In the genomic region with DNA sequence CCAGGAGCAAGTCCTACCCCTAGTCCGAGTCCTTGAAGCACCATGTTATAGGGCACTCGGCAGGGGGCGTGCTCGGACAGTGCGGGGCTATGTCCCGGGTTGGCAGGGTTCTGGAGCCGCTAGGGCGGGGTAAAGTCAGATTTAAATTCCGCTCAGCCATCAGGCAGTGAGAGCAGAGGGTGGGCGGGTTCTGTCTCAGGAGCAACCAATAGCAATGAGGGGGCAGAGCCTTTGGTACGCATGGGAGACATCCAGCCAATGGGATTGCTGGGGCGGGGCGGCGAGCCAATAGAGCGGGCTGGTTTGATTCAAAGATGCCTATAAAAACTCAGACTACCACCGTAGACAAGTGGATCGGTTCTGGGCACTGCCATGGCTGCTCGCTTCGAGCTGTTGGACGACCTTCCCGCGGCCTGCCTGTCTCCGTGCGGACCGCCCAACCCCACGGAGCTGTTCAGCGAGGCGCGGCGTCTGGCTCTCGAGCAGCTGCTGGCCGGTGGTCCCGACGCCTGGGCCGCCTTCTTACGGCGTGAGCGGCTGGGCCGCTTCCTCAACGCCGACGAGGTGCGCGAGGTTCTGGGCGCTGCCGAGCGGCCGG, we compare ENCODE assay signal across 8 mouse cellular contexts. TPM values are rescaled to one million over a fixed set of nuclear protein-coding genes. Genes with fewer than 3 reads are reported as not detected.
A peak's percentile ranks its signal among the peaks of the same experiment; 100 is the strongest.
DNase-seq lines count a peak whose midpoint lies in the region; ATAC-seq and TF ChIP-seq lines count a peak whose summit lies in the region.

A gene (plus strand): TSS at position 352 of the 598 bp plus-strand sequence.

- peak within 1 kb of the TSS; percentile 62 for H3K4me3 ChIP-seq in hindbrain, embryonic 13.5 days

- H3K27ac ChIP-seq in hindbrain, embryonic 13.5 days, result no peak within 1 kb of the TSS

- POLR2A ChIA-PET in Patski (lab: Charles Lee), result no interaction called here

- H3K4me2 ChIP-seq in hindbrain, embryonic 13.5 days, result peak within 1 kb of the TSS; percentile 99

- peaks cover 46% of the 10 kb centered on the region for H3K4me1 ChIP-seq in hindbrain, embryonic 13.5 days (replicated peaks)

- no peaks in the 10 kb centered on the region for H3K36me3 ChIP-seq in hindbrain, embryonic 13.5 days

- peaks cover 10% of the 10 kb centered on the region for H3K27me3 ChIP-seq in Patski
- H3K27me3 ChIP-seq in hindbrain, embryonic 13.5 days, result no peaks in the 10 kb centered on the region

- peak within 1 kb of the TSS; percentile 71 for H3K9ac ChIP-seq in hindbrain, embryonic 13.5 days

- CTCF ChIA-PET in Patski (lab: Charles Lee), result interaction anchor here (1.1 kb wide), 1 partner anchor 96 kb away, joined by 3 read pairs; no protein-coding TSS in a partner anchor

- no peak for TF ChIP-seq CTCF in Patski (IDR thresholded peaks at IDR 0.05)

- under 1% methylated on average over 48 of the region's 48 CpGs for WGBS in hindbrain, embryonic 13.5 days

- DNase-seq in Patski (ENCODE audit: low read depth, low spot score), result peak; percentile 92
- DNase-seq in cerebellum, postnatal 14 days, result peak; percentile 94 to 97
- DNase-seq in frontal cortex, postnatal 14 days (ENCODE audit: low spot score in 2 of 2), result peak; percentile 93
- peak; percentile 85 to 89 for DNase-seq in layer of hippocampus, postnatal 25 days (ENCODE audit: extremely low spot score in 1 of 2, low spot score in 1 of 2)
- DNase-seq in lung, postnatal 25 days (ENCODE audit: low spot score), result peak; percentile 98
- DNase-seq in retina, embryonic 14.5 days (ENCODE audit: low spot score), result peak; percentile 99
- peak; percentile 96 for DNase-seq in thymus, postnatal 4 days

- ATAC-seq in Patski, result peak; percentile 100
- peak; percentile 99 for ATAC-seq in hindbrain, embryonic 13.5 days (ENCODE audit: low FRiP score)

- H3K9me3 ChIP-seq in hindbrain, embryonic 13.5 days, result no peaks in the 10 kb centered on the region

- in situ Hi-C loops in Patski (cut with MboI; ENCODE audit: low pct_unique_long_range_greater_than_20kb), result loop anchor here (5.0 to 10.0 kb wide), 2 partner anchors 59 to 97 kb away; no protein-coding TSS in a partner anchor

RNA-seq across cellular contexts. Expression of the gene that starts here (rescaled TPM):
- polyA plus RNA-seq in Patski (2021), result 12.9 TPM
- 9.7 and 11.0 TPM in 2 replicates for polyA plus RNA-seq in hindbrain, embryonic 13.5 days (2015; fragmentation: Nextera tagmentation; extraction: Ambion mirVana)
- 1 to 10 TPM; 5.2 to 6.5 TPM for total RNA-seq in layer of hippocampus, postnatal 25 days (2021)
